Mouse (Mus musculus) MEL (cell line): ENCODE measurements around the gene Gm21985. TPM values are rescaled to one million over a fixed set of nuclear protein-coding genes. Genes with fewer than 3 reads are reported as not detected.

Source experiments
- DNase-seq: peaks from one replicate; pipeline ENCODE4 v3.0.0; 2011; ENCODE audit warnings: low read depth, low spot score
- H3K27ac ChIP-seq: 2 replicates; pipeline ENCODE4 v1.5.1; 2012; ENCODE audit warnings: low read depth, mild to moderate bottlenecking, control low read depth, low read length, moderate library complexity; ENCODE audit not compliant: control insufficient read depth
- H3K27me3 ChIP-seq, 2 experiments: fragments of 150-350 bp in 1 of 2; sonication (generic) in 1 of 2; 2 replicates each; pipeline ENCODE4 v1.6.1; 2012; ENCODE audit warnings: low read length in 2 of 2, mild to moderate bottlenecking in 2 of 2, improper control_type of control experiment in 1 of 2, moderate library complexity in 1 of 2; ENCODE audit not compliant: insufficient read depth in 2 of 2, control insufficient read depth in 1 of 2
- H3K36me3 ChIP-seq, 2 experiments: 2 replicates each; pipeline ENCODE4 v1.6.1; 2012 to 2014; ENCODE audit warnings: low read length in 2 of 2, improper control_type of control experiment in 1 of 2, inconsistent platforms in 1 of 2, mild to moderate bottlenecking in 1 of 2; ENCODE audit not compliant: insufficient read depth in 2 of 2, control insufficient read depth in 1 of 2
- H3K4me1 ChIP-seq, 2 experiments: fragments of 150-350 bp in 1 of 2; sonication (generic) in 1 of 2; 2 replicates each; pipeline ENCODE4 v1.6.1; 2012; ENCODE audit warnings: low read length in 2 of 2, improper control_type of control experiment in 1 of 2, mild to moderate bottlenecking in 1 of 2; ENCODE audit not compliant: insufficient read depth in 2 of 2, control insufficient read depth in 1 of 2
- H3K4me3 ChIP-seq, 2 experiments: fragments of 150-350 bp in 1 of 2; sonication (generic) in 1 of 2; 2 replicates each; pipeline ENCODE4 v1.5.1; 2012; ENCODE audit warnings: low read depth in 2 of 2, low read length in 2 of 2, mild to moderate bottlenecking in 2 of 2, moderate library complexity in 2 of 2, control low read depth in 1 of 2, improper control_type of control experiment in 1 of 2; ENCODE audit not compliant: control insufficient read depth in 1 of 2, insufficient read depth in 1 of 2
- H3K79me2 ChIP-seq: 2 replicates; pipeline ENCODE4 v1.6.1; 2012; ENCODE audit warnings: mild to moderate bottlenecking, low read length, moderate library complexity; ENCODE audit not compliant: control insufficient read depth, poor library complexity, insufficient read depth
- H3K9ac ChIP-seq: 2 replicates; pipeline ENCODE4 v1.6.1; 2012; ENCODE audit warnings: low read depth, mild to moderate bottlenecking, control low read depth, low read length, moderate library complexity; ENCODE audit not compliant: control insufficient read depth, poor library complexity, severe bottlenecking
- H3K9me3 ChIP-seq: fragments of 150-350 bp; sonication (generic); replicated peaks from 2 replicates; pipeline ENCODE4 v1.6.1; 2012; ENCODE audit warnings: mild to moderate bottlenecking, low read length, improper control_type of control experiment, moderate library complexity; ENCODE audit not compliant: insufficient read depth
- BHLHE40 ChIP-seq: IDR thresholded peaks from 2 replicates; pipeline ENCODE4 v1.6.1; 2012; ENCODE audit warnings: low read depth, mild to moderate bottlenecking, inconsistent platforms, low read length, improper control_type of control experiment, borderline replicate concordance
- CHD1 ChIP-seq: IDR thresholded peaks from 2 replicates; pipeline ENCODE4 v1.6.1; 2012; ENCODE audit warnings: low read depth, mild to moderate bottlenecking, inconsistent platforms, low read length, improper control_type of control experiment
- ELF1 ChIP-seq: IDR thresholded peaks from 2 replicates; pipeline ENCODE4 v1.6.1; 2014; ENCODE audit warnings: low read depth, mild to moderate bottlenecking, inconsistent platforms, low read length, improper control_type of control experiment, moderate library complexity
- EP300 ChIP-seq, 2 experiments: IDR thresholded peaks; 2 replicates each; pipeline ENCODE4 v1.6.1; 2011; ENCODE audit warnings: improper control_type of control experiment in 2 of 2, low read length in 2 of 2, low read depth in 1 of 2, mild to moderate bottlenecking in 1 of 2
- ETS1 ChIP-seq: IDR thresholded peaks from 2 replicates; pipeline ENCODE4 v1.6.1; 2012; ENCODE audit warnings: low read depth, mild to moderate bottlenecking, inconsistent platforms, low read length, improper control_type of control experiment, moderate library complexity
- GABPA ChIP-seq: IDR thresholded peaks from 2 replicates; pipeline ENCODE4 v1.6.1; 2012; ENCODE audit warnings: low read depth, mild to moderate bottlenecking, inconsistent platforms, low read length, improper control_type of control experiment, moderate library complexity
- KAT2A ChIP-seq: conservative IDR thresholded peaks from 2 replicates; pipeline ENCODE4 v1.6.1; 2012; ENCODE audit warnings: low read depth, low read length, improper control_type of control experiment, inconsistent platforms
- MAX ChIP-seq: IDR thresholded peaks from 2 replicates; pipeline ENCODE4 v1.6.1; 2011; ENCODE audit warnings: low read length, improper control_type of control experiment
- MXI1 ChIP-seq: IDR thresholded peaks from 2 replicates; pipeline ENCODE4 v1.6.1; 2011; ENCODE audit warnings: mild to moderate bottlenecking, low read depth, low read length, improper control_type of control experiment
- MYB ChIP-seq: IDR thresholded peaks from 2 replicates; pipeline ENCODE4 v1.6.1; 2011; ENCODE audit warnings: mild to moderate bottlenecking, low read depth, low read length, improper control_type of control experiment
- MYC ChIP-seq: IDR thresholded peaks from 2 replicates; pipeline ENCODE4 v1.6.1; 2011; ENCODE audit warnings: low read depth, mild to moderate bottlenecking, low read length, improper control_type of control experiment, moderate library complexity
- NELFE ChIP-seq: IDR thresholded peaks from 2 replicates; pipeline ENCODE4 v1.6.1; 2011; ENCODE audit warnings: low read depth, low read length, improper control_type of control experiment
- NRF1 ChIP-seq: IDR thresholded peaks from 2 replicates; pipeline ENCODE4 v1.6.1; 2014; ENCODE audit warnings: low read depth, mild to moderate bottlenecking, inconsistent platforms, low read length, improper control_type of control experiment, moderate library complexity; ENCODE audit not compliant: poor library complexity, insufficient read depth, severe bottlenecking
- POLR2A ChIP-seq, 2 experiments: IDR thresholded peaks; 2 replicates each; pipeline ENCODE4 v1.6.1; 2011 to 2012; ENCODE audit warnings: low read length in 2 of 2, mild to moderate bottlenecking in 2 of 2, control low read depth in 1 of 2, improper control_type of control experiment in 1 of 2, low read depth in 1 of 2, moderate library complexity in 1 of 2; ENCODE audit not compliant: control insufficient read depth in 1 of 2, insufficient read depth in 1 of 2, poor library complexity in 1 of 2
- POLR2AphosphoS2 ChIP-seq: IDR thresholded peaks from 2 replicates; pipeline ENCODE4 v1.6.1; 2011; ENCODE audit warnings: low read length, improper control_type of control experiment
- POLR2AphosphoS5 ChIP-seq: IDR thresholded peaks from 2 replicates; pipeline ENCODE4 v1.6.1; 2012; ENCODE audit warnings: low read depth, borderline replicate concordance, mild to moderate bottlenecking, inconsistent platforms, low read length, moderate library complexity, mixed read lengths
- RCOR1 ChIP-seq: IDR thresholded peaks from 2 replicates; pipeline ENCODE4 v1.6.1; 2012; ENCODE audit warnings: low read depth, mild to moderate bottlenecking, inconsistent platforms, low read length, improper control_type of control experiment
- SIN3A ChIP-seq: IDR thresholded peaks from 2 replicates; pipeline ENCODE4 v1.6.1; 2012; ENCODE audit warnings: low read length, improper control_type of control experiment, inconsistent platforms
- TAL1 ChIP-seq: IDR thresholded peaks from 2 replicates; pipeline ENCODE4 v1.6.1; 2012; ENCODE audit warnings: mild to moderate bottlenecking, inconsistent platforms, low read length, moderate library complexity, mixed read lengths
- TBP ChIP-seq: IDR thresholded peaks from 2 replicates; pipeline ENCODE4 v1.8.0; 2011; ENCODE audit warnings: low read depth, low read length, improper control_type of control experiment
- TCF12 ChIP-seq: IDR thresholded peaks from 2 replicates; pipeline ENCODE4 v1.6.1; 2014; ENCODE audit warnings: low read depth, mild to moderate bottlenecking, inconsistent platforms, low read length, improper control_type of control experiment, moderate library complexity
- UBTF ChIP-seq: IDR thresholded peaks from 2 replicates; pipeline ENCODE4 v1.6.1; 2012; ENCODE audit warnings: low read depth, mild to moderate bottlenecking, inconsistent platforms, low read length, improper control_type of control experiment, moderate library complexity, borderline replicate concordance; ENCODE audit not compliant: insufficient read depth
- USF2 ChIP-seq, 2 experiments: IDR thresholded peaks; 2 replicates each; pipeline ENCODE4 v1.6.1; 2011 to 2012; ENCODE audit warnings: improper control_type of control experiment in 2 of 2, low read length in 2 of 2, borderline replicate concordance in 1 of 2, inconsistent platforms in 1 of 2, low read depth in 1 of 2, mild to moderate bottlenecking in 1 of 2; ENCODE audit not compliant: insufficient read depth in 1 of 2
- ZC3H11A ChIP-seq: IDR thresholded peaks from 2 replicates; pipeline ENCODE4 v1.6.1; 2012; ENCODE audit warnings: low read depth, mild to moderate bottlenecking, inconsistent platforms, low read length, improper control_type of control experiment
- ZKSCAN1 ChIP-seq: IDR thresholded peaks from 2 replicates; pipeline ENCODE4 v1.6.1; 2012; ENCODE audit warnings: low read depth, mild to moderate bottlenecking, inconsistent platforms, low read length, improper control_type of control experiment, moderate library complexity
- ZMIZ1 ChIP-seq: IDR thresholded peaks from 2 replicates; pipeline ENCODE4 v1.6.1; 2012; ENCODE audit warnings: low read depth, mild to moderate bottlenecking, inconsistent platforms, low read length, improper control_type of control experiment, moderate library complexity
- ZNF384 ChIP-seq: IDR thresholded peaks from 2 replicates; pipeline ENCODE4 v1.6.1; 2012; ENCODE audit warnings: low read depth, mild to moderate bottlenecking, inconsistent platforms, low read length, improper control_type of control experiment
- polyA plus RNA-seq, 2 experiments: library from polyadenylated mRNA; stranded (reverse) in 1 of 2; unstranded in 1 of 2; fragments of >175 nt in 1 of 2; fragments of >200 nt in 1 of 2; gene quantifications; 2 replicates each; pipeline versions ENCODE4 v1.2.1 to v1.2.4; 2012; ENCODE audit warnings: low replicate concordance in 2 of 2, low read depth in 1 of 2; ENCODE audit not compliant: insufficient read length in 2 of 2, insufficient read depth in 1 of 2, missing spikeins in 1 of 2
- total RNA-seq: library from RNA; depleted of rRNA; stranded (reverse); fragments of 300-350 nt; gene quantifications from 2 replicates; pipeline ENCODE4 v1.2.3, GENCODE M21; 2012

Gene Gm21985
- total and polyA plus RNA-seq, 3 experiments = 0.04 TPM; not detected in 2

DNA sequence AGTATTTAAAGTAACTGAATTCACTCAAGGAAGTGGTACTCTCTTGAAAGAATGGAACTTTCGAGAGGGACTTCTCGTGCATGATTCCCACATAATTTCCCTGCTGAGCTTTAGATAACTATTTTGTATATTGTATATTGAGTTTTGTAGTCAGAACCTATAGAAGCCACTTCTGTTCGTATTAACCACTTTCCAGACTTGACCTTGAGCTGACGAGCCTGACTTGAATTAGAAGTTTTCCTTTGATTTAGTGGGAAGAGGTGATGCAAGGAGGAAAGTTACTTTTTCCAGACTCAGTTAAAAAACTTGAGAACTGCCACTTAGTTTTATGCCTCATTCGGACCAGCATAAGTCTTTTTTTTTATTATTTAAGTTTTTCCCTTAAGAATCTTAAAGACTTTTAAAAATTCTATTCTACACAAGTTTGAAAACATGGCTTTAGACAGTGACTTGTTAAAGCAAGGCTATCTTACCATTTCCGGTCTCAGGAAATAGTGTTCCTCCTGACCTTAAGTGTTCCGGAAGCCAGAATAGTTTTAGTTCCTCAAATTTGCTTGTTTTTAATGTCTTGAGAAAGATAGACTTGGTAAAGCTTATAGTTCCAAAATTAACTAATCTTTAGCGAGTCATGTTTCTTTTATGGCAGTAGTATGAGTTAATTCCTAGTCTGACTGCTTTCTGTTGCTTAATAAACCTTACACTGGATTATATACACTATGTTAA is 1.6 kb downstream of the Gm21985 start (continued):
- TF ChIP-seq POLR2A (IDR thresholded peaks at IDR 0.05; ENCODE audit: control insufficient read depth in 1 of 2, insufficient read depth in 1 of 2, low read depth in 1 of 2, low read length in 2 of 2, poor library complexity in 1 of 2) (no peak), MYC (peak; percentile 86), ZKSCAN1 (no peak), TCF12 (peak; percentile 56), CHD1 (peak; percentile 83; the same call in 1 of the 2 replicates), UBTF (no peak), SIN3A (peak; percentile 97), ETS1 (peak; percentile 93), USF2 (IDR thresholded peaks at IDR 0.05; ENCODE audit: borderline replicate concordance in 1 of 2, insufficient read depth in 1 of 2, low read depth in 1 of 2, low read length in 2 of 2) (no peak), TBP (peak; percentile 81; the same call in 1 of the 2 replicates), MYB (no peak), ZMIZ1 (peak; percentile 64; the same call in 1 of the 2 replicates), ZNF384 (0 out of 2 replicates have a peak, but pooled peaks have one; percentile 6), BHLHE40 (peak; percentile 65; the same call in 1 of the 2 replicates), NRF1 (no peak), RCOR1 (peak; percentile 93), POLR2AphosphoS2 (0 out of 2 replicates have a peak, but pooled peaks have one; percentile 32), KAT2A (peak; percentile 33; the same call in 1 of the 2 replicates), ELF1 (peak; percentile 77)
- TF ChIP-seq, all 39 proteins: peak for 25

DNA sequence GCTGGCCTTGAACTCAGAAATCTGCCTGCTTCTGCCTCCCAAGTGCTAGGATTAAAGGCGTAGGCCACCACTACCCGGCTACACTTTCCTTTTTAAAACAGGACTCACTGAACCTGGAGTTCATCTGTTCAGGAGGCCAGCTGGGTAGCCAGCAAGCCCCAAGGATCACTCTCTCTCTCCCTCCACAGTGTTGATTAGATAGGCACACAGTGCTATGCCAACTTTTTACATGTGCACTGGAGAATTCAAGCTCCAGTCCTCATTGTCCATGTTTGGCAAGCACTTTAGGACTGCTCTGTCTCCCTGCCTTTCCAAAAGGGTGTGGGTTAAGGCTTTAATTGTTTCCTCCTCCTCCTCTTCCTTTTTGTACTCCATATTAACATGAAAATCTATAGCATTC is 3.9 kb downstream of the Gm21985 start:
- Histone ChIP-seq H3K4me1 (peaks cover 13 to 19% of the 10 kb centered on the region in 2 experiments), H3K9me3 (no peaks in the 10 kb centered on the region), H3K4me3 (no peak overlapping the region), H3K27ac (no peak overlapping the region), H3K36me3 (peaks cover 4 to 16% of the 10 kb centered on the region in 2 experiments; a peak in 3 of 4 replicates), H3K27me3 (no peaks in the 10 kb centered on the region), H3K9ac (no peak overlapping the region), H3K79me2 (peaks cover 20% of the 10 kb centered on the region)
- TF ChIP-seq MAX = no peak
- no peak for TF ChIP-seq NRF1
- TF ChIP-seq NELFE = no peak
- no peak for TF ChIP-seq POLR2AphosphoS2
- no peak for TF ChIP-seq ELF1
- TF ChIP-seq ETS1 = peak; percentile 30; the same call in 1 of the 2 replicates
- no peak for TF ChIP-seq TAL1
- no peak for TF ChIP-seq SIN3A
- TF ChIP-seq GABPA = no peak
- no peak for TF ChIP-seq UBTF
- no peak for TF ChIP-seq MYB
- no peak for TF ChIP-seq RCOR1
- no peak for TF ChIP-seq ZC3H11A
- TF ChIP-seq MXI1 = peak; percentile 30; the same call in 1 of the 2 replicates
- TF ChIP-seq POLR2AphosphoS5 = no peak
- TF ChIP-seq EP300 (IDR thresholded peaks at IDR 0.05; ENCODE audit: low read depth in 1 of 2, low read length in 2 of 2) = no peak
- no peak for DNase-seq
